Mouse (Mus musculus) right cerebral cortex, postnatal 10 days (tissue): ENCODE data around the gene Dedd2.

ENCODE experiments used
- DNase-seq, 2 experiments: peaks; one replicate each; pipeline ENCODE4 v3.0.0; 2021; ENCODE audit warnings: low spot score in 2 of 2

Dedd2 gene

DNA sequence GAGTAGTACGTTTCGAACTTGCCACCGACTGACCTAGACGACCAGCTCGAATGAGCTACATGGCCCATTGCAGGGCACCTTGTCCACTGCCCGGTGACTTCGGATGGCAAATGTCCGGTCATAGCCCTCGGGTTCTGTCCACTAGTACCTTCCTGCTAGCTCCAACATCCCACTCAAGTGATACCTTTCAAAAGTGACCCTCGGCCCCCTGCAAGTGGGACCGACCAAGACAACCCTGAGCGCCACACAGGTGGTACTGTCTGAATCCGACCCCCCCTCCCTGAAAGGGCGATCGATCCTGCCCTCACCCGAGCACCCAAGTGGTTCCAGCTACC lies 1.0 kb downstream of the Dedd2 start:
- DNase-seq = no peak

- DNase-seq = peak; percentile 56 to 71
Measured at GRCm38 (mm10) chr7:25218705-25219415, 1.6 kb downstream of the Dedd2 start.

GRCm38 (mm10) chr7:25217653-25218395 lies 2.6 kb downstream of the Dedd2 start:
- DNase-seq = no peak

GRCm38 (mm10) chr7:25214172-25214571 lies 6.2 kb downstream of the Dedd2 start:
- no peak for DNase-seq

GRCm38 (mm10) chr7:25213099-25213498 lies 7.3 kb downstream of the Dedd2 start:
- no peak for DNase-seq

DNA sequence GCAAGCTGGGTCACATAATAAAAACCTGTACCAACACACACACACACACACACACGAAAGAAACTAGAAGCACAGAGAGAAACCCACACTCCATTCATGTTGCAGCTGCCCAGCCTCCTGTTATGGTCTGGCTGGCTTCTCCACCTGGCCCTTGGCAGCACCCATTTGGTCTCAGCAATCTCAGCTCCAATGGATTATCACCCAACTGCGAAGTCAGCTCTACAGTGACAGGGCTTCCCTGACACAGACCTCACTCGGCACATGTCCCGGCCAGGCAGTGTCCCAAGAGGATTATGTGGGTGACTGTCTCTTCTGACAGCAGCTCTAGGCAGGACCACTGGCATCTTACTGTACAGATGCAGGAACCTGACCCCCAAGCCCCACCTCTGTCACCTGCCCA lies 9.9 kb downstream of the Dedd2 start:
- no peak for DNase-seq

DNA sequence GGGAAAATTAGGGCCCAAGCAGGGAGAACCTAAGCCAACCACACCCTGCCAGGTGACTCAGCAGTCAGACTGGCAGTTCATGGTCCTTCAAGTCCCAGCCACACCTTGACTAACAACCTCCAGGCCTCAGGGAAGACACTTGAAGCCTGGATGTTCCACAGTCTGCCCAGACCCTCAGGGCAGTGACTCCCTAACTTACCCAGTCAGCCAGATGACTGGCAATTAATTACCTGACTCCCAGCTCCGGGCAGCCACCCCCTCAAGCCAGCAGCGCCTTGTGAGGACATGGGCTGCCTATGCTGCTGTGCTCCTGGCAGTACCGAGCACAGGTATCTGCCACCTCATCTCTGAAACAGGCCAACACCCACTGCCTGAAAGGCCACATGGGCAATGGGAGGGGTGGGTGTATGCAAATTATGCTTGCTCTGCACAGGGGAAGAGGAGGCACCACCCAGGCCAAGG lies 11.2 kb downstream of the Dedd2 start:
- DNase-seq = no peak

- no peak for DNase-seq
Measured at GRCm38 (mm10) chr7:25206094-25206830, 14.2 kb downstream of the Dedd2 start.

DNA sequence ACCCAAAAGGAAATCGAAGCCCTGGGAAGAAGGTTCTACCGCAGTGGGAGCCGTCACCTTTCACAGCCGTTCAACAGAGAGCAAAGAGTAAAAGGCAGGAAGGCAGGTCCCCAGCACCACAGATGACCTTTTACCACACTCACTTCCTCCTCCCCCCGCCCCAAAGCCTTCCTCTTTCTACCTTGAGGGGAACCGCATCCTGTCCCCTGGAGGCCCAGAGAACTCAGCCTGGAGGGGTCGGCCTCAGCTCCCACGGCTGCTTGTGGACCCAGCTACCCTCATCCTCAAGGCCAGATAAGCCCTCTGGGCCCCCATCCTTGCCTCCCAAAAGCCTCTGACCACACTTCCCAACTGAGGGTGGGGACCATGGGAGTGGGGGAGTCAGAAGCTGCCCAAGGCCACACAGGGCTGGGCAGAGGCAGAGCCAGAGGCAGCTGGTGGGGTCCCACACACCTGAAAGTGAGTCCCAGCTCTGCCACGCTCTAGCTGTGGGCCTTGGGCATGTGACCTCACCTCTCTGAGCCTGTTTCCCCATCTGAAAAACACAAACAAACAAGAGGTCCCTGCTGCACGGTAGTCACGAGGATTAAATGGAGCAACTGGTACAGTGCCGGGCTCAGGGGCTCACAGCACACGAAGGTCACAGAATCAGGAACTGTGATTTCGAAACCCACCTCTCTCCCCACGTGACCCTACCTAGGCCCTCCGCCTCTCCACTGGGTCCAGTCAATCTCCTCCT lies 14.9 kb downstream of the Dedd2 start:
- no peak for DNase-seq

DNA sequence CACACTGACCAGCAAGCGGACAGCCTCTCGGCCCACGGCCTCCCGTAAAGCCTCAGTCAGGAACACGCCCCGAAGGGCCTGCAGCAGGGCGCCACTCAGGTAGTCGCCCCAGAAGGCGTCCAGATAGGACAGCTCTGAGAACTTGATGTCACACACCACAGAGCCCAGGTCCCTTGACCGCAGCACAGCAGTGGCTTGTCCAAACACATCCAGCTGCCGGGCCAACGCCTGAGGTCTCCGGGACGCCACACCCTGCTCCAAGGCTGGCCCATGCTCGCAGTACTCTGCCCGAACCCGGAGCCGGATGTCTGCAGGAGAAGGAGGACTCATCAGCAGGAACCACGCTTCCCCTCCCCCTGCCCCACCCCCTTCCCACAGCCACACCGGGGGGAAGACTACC lies 16.8 kb downstream of the Dedd2 start:
- DNase-seq = no peak

DNA sequence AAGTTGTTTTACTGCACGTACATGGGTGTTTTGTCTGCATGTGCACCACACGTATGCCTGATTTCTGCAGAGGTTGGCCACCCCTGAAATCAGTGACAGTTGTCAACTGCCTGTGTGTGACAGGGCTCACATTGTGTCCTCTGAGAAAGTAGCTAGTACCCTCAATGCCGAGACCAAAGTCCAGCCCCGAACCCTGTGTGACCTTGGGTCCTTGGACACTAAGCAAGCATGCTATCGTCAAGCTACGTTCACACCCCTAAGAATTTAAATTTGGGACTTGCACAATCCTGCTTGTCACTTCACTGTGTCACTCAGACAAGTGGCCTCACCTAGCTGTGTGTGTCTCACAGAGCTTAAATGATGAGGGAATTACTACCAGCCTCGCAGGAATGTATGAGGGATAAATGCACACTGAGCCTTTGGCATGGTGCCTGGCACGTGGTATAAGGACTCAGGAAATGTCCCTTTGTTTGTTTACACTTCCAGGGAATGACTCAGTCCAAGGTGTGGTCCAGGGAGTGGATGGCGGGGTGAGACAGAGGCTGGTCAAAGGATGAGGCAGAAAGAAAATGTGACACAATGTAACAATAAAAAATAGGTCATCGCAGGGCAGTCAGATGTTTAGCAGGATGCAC lies 22.9 kb downstream of the Dedd2 start:
- no peak for DNase-seq

GRCm38 (mm10) chr7:25196107-25196506 lies 24.3 kb downstream of the Dedd2 start:
- DNase-seq = no peak

DNA sequence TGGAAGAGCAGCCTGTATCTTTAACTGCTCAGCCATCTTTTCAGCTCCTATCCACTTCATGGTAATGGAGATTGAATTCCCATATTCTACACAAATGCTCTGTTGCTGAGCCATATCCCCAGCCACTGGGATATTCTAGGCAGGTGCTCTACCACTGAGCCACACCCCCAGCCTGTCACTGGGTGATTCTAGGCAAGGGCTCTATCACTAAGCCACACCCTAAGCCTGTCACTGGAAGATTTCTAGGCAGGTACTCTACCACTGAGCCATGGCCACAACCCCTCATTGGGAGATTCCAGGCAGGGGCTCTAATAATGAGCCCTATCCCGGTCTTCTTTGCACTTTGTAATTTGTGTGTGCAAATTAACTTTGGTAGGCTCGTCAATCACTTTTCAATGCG lies 25.3 kb downstream of the Dedd2 start:
- no peak for DNase-seq

DNA sequence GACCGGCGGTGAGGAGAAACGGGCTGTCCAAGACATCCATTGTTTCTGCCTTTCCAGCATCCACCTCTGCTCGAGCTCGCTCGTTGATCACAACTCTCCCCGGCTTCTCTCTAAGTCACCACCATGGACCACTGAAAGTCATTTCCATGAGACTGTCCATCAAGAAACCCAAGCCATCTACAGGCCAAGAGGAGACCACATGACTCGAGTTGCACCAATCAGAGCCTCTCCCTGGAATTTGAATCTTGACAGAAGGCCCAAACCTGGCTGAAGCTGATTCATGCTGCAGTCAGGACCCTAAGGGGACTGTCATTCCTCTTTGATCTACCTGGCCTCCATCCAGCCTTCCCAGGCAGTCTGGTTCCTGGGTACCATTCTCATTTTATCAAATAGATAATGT lies 28.3 kb downstream of the Dedd2 start:
- DNase-seq = no peak

- DNase-seq = no peak
Measured at GRCm38 (mm10) chr7:25190806-25191205, 29.6 kb downstream of the Dedd2 start.

GRCm38 (mm10) chr7:25187662-25188650 lies 32.5 kb downstream of the Dedd2 start:
- peak; percentile 88 to 90 for DNase-seq

- no peak for DNase-seq
Measured at GRCm38 (mm10) chr7:25184091-25184490, 36.3 kb downstream of the Dedd2 start.

GRCm38 (mm10) chr7:25181814-25182213 lies 38.6 kb downstream of the Dedd2 start:
- DNase-seq = no peak

GRCm38 (mm10) chr7:25181331-25181790 lies 39.1 kb downstream of the Dedd2 start:
- peak in 1 of 2 experiments; percentile 56 for DNase-seq

GRCm38 (mm10) chr7:25180512-25180911 lies 39.9 kb downstream of the Dedd2 start:
- no peak for DNase-seq
